Mouse (Mus musculus) adipocyte (in vitro differentiated cells): ENCODE measurements around the gene Ttc8.
"Not testable (repeated sequence)": the region's sequence is repeated elsewhere in the genome, so short reads cannot be mapped to it uniquely, and the experiment has no call there.

Experiments
- DNase-seq: peaks from one replicate; pipeline ENCODE4 v3.0.0-alpha.2; 2016; ENCODE audit warnings: low spot score

Gene Ttc8

DNA sequence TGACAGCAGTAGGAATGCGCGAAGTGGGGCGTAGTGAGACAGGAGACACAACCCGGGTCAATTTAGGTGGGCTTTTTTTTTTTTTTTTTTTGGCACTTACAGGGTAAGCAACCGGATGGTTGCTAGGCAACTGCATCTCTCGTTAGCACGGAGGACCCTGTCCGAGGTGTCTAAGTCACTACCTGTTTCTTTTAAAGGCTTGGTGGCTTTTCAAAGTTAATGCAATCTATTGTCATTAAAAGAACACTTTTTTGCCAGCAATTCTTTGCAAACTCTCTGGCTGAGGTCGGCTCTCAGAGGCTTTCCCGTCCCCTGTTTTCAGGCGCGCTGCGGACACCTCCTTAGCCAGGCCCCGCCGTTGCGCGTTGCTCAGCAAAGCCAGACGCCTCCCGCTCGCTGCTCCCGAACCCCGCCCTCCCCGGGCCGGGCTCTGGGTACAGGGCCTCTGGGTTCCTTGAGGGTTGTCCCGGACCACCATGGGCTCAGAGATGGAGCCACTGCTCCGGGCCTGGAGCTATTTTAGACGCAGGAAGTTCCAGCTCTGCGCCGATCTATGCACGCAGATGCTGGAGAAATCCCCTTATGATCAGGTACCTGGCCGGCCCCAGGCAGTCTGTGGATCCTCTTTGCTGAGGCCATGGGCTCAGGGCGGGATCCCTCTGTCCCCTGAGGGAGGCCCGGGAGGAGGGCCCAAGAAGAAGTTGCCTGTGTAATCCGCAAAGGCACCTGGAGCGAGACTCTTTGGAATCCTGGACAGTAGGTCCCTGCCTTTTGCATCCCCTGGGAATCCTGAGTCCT lies at the start of gene Ttc8:
Gene Ttc8, plus strand, starts transcription at position 381 of the 798 bp plus-strand sequence.
- peak; percentile 90 for DNase-seq

DNA sequence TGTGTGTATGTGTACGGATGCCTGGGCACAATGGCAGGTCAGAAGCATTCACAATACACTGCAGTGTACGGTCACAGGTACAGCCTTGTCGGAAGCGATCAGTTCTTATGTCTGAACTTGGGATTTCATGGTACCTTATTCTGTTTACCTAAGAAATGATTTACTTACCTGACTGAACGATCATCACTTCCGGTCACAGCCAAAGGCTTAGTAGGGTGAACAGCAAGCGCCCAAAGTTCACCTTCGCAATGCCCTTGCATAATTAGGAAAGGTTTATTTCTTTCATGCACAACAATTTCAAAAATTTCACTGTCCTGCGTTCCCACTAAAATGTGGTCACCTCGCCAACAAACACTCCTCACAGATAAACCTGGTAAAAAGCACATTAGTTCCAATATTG lies 47.5 kb upstream of the Ttc8 start:
- no peak for DNase-seq

DNA sequence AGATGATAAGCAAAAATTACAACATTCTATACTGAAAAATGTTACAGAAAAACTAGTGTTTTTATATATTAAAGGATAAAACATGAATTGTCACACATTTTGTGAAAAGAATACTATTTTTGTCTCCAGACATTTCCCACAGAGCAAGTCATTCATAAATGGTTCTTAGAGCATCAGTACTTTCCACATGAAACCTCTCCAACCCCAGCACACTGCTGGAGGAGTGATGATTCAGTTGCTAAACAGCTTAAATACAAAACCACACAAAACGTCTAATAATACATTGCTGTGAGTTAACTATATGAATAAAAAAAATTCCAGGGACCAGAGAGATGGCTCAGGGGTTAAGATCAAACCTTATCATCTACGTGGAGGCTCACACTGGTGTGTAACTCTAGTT lies 45.2 kb upstream of the Ttc8 start:
- DNase-seq: no peak

DNA sequence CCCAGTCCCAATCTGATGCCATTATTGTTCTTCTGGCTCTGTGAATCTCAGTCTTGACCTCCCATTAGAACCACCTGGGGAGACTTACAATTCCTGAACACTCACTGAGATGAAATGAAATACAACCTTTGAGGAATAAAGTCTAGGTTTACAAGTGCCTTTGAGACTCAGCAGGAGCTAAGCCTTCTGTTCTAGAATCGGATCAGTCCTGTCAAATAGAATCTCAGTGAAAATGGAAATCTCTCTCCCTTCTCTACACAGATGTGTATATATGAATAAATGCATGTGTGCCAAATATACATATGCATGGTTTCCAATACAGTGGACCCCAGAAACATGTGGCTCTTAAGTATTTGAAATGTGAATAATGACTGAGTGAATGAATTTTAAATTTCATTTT lies 41.7 kb upstream of the Ttc8 start:
- DNase-seq: no peak

DNA sequence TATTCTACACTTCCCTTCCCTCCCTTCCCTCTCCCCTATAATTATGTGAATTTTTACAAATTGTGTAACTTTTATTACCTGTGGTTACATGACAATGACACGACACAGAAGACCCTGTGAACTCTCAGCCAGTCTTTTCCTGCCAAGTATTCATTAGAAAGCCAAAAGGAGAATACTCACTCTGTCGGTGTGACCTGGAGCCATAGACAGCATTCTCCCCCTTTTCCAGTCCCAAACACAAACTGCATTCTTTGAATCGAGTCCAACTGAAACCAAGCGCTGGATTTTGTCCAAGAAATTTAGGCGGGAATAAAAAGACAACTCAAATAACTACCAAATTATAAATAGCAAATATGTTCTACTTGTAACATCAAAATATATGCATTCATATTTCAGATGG lies 38.6 kb upstream of the Ttc8 start:
- DNase-seq: peak; percentile 32

DNA sequence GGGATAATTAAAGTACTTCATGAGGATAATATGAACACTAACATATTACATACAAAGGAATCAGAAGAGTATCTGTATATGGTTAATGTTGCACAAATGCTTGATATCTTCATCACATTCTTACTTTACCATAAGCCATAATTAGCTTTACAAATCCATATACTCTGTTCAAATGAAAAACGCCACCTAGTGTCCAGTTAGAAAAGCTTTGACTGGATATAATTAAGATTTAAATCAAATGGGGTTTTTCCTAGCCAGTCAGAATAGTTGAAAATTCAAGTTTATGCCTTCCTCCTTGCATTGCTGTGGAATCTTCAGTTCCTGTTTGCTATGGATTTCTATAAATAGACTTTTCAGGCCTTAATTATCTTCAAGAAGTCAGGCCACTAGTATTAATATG lies 35.9 kb upstream of the Ttc8 start:
- DNase-seq: no peak

DNA sequence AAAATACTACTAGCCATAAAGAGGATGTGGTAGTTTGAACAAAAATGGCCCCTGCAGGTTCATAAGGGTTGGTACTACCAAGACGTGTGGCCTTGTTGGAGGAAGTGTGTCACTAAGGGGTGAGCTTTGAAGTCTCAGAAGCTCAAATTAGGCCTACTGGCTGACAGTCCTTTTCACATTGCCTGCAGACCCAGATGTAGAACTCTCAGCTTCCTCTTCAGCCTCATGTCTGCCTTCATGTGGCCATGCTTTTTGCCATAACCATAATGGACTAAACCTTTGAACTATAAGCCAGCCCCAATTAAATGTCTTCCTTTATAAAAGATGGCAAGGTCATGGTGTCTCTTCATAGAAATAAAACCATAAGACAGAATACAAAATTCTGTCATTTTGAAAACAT lies 23.6 kb upstream of the Ttc8 start:
- DNase-seq: no peak

DNA sequence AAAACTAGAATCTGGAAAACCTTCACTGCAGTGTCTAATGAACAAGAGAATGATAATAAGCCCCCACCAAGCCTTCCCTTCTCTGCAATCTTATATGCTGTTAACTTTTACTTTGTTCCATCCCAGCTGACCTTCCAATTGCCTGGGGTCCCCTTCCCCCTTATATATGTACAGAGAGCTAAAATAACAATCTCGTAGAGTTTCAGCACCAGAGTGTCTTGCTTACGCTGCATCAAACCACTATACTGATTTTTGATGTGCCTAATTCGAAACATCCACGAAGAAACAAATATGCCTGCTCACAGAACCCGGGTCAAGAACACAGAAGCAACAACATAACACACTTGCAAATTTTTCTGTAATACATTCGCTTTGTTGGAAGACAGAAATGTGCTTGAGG lies 20.7 kb upstream of the Ttc8 start:
- no peak for DNase-seq

DNA sequence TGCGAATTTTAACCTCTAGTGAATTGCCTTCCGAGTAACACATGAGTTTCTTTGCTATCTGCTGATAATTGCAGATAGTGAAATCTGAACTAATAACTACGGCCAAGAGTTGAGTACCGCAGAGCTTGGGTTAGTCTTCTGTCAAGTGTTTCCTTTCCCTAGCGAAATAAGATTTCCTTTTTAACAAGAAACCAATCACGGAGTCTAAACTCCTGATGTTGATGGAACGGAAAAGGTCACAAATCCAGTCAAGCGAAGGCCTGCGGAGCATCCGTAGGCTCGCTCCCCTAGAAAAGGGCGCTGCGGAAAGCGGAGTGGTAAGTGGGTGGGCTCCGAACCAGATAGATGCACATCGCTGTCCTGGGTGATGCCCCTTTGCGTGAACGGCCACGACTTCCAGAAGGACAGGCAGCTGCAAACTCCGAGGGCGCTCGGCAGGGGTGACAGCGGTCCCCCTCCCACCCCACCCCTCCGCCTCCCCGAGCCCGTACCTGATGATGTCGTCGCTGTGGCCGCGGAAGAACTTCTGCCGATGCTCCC lies 20.0 kb upstream of the Ttc8 start:
- DNase-seq: no peak

DNA sequence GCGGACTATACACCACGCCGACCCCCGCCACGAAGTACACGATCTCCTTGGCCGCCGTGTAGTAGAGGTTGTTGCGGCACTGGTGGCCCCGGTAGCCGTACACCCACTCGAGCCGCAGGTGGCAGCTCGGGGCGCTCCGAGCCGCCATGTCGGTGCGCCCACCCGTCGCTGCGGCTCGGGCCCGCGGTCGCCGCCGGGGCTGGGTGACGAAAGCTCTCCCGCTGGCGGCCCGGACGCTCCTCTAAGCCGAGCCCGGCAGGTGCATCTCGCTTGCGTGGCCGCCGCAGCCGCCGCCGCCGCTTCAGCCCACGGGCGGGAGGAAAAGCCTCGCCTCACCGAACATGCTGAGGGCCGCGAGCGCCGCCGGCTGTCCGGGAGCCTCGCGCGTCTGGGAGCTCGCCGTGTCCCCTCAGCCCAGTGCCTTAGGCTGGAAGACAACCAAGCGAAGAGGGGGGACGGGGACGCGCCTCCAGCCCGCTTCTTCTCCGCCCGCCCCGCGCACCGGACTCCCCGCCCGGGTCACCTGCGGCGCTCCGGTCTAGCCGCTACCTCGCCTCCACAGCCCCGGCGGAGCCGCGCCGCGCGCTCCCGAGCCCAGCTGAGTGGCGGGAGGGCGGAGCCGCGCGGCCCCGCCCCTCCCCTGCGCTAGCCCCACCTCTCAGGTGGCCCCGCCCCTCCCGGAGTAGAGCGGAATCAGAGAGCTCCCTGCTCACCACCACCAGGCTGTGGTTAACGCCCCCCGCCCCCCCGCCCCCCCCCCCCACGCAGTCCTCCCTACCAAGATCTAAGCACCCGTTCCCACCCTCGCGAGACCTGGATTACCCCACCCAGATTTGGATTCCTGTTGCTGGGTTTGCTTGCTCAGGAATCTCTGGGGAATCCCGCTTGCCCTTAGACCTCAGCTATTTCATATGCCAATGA lies 19.2 kb upstream of the Ttc8 start, which contains the start of gene Eml5:
Gene Eml5, minus strand, starts transcription at position 604 of the 921 bp plus-strand sequence.
- DNase-seq: peak; percentile 81

DNA sequence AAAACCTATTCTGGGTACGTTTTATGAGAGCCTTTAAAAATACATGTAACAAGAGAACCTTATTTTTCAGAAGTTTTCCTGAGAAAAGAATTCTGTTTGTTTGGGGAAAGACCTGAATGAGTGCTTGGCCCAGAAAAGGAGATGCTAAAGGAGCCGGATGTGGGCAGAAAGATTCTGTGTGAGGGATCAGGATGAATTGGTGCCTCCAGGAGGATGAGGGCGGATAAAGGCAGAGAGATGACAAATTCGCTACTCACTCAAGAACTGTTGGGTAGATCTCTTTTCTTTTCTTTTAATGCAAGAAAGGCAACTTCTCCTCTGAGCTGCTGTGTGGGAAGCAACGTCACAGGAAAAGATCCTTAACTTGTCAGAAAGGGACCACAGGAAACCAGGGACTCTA lies 14.9 kb upstream of the Ttc8 start:
- DNase-seq: no peak

DNA sequence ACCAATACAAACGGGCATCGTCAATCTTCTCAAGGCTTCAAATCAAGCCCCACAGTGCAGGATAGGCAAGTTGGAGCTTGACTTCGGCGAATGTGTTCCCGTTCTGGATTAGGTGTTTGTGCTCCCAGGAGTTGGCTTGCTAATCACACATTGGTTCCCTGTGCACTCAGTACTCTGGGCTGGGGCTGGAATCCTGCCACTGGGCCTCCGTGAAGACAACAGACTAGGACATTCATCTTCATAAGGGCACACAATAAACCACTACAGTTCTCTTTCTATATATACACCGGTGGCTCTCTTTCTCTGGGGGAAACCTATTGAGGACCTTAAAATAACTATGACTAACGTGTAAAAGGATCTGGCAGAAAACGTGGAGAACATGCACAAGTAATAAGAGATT lies 10.3 kb upstream of the Ttc8 start:
- DNase-seq: no peak

DNA sequence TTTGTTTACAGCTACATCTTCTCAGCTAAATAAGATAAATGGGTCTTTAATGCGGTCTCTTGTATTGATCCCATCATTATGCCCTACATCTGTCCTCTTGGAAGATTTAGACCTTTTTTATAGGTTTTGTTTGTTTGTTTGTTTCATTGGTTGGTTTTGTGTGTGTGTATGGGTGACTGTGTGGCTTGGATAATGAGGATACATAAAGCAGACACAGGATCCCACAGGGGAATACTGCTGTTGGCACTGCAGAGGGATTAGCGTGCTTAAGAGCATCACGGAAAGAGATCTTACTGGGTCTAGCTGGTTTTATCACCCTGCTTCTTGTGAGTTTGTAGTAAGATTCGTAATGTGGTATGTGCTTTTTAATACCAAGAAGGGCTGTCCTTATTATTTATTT lies 10.8 kb downstream of the Ttc8 start:
- DNase-seq: no peak

DNA sequence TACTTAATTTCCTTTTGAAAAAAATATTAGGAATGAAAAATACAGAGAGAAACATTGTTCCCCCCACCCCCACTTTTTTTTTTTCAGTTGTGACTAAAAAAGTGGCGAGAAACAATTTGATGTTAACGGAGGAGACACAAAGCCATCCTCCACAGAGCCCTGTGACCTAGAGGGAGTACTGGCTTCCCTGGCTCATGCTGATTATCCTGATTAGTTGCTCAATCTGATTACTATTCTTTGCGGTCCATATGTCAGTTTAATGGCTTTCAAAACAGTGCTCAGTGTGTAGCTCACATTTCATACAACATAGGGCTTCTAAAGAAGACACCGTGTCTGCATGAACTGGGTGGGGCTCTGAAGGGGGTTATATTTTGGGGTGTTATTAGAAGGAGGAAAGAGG lies 12.1 kb downstream of the Ttc8 start:
- DNase-seq: no peak

DNA sequence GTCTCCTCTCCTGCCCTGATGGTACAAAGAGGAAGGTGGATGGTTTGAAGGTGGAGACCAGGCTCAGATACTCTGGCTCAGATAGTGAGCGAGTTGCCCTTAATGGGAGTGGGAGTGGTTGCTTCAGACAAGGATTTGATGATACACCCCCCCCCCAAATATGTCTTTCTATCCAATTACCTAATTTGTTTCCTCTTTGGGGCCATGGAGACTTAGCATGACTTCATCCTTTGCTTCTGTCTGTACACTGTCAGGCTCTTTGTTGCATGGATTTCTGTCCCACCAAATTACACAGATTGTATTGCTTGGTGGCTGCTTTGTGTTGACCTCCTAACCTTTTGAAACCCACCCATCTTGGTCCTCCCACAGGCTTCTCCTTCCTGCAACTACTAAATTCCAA lies 12.5 kb downstream of the Ttc8 start:
- DNase-seq: no peak

DNA sequence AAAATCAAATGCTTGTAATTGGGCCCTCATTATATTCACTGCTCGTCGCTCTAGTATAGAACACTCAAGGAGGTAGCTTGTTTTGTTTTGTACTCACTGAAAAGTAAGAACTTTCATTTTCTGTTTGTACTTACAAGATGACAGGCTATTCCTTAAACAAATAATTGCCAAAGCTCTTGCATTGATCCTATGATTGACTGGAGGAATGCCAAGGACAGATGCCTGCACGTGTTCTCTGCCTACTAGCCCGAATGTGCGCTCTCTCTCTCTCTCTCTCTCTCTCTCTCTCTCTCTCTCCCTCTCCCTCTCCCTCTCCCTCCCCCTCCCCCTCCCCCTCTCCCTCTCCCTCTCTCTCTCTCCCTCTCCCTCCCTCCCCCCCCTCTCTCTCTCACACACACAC lies 30.9 kb downstream of the Ttc8 start:
- not testable (repeated sequence) for DNase-seq

DNA sequence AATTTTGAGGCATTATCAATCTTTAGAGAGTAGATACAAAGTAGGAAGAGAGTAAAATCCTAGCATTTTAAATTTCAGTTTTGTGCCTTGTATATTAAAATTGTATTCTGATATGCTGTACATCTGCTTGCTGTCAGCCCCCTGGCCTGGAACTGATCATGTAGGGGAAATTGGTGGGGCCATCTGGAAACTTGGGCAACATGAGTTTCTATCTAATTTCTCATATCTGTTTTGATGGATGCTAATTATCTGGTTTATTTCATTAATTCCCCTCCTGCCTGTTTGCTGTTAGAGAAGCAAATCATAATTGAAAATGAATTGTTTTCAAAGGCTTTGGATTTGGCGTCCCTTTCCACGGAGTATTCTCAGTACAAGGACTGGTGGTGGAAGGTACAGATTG lies 36.6 kb downstream of the Ttc8 start:
- DNase-seq: no peak

DNA sequence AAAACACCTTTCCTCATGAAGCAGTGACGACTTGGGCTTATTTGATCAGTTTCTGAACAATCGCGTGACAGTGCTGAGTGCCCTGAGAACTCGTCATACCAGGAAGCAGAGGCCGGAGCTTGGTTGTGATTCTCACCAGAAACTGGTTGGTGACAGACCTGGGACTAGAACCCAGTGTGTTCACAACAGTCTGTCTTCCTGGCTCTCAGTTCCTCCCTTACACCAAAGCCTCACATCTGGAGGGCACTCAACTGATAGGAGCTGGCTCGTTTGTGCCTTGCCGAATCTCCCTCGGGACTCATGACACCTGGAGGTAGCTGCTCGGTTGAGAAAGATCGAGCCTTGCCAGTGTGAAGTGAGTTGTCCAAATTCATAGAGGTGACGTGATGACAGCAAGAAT lies 37.1 kb downstream of the Ttc8 start:
- DNase-seq: no peak

DNA sequence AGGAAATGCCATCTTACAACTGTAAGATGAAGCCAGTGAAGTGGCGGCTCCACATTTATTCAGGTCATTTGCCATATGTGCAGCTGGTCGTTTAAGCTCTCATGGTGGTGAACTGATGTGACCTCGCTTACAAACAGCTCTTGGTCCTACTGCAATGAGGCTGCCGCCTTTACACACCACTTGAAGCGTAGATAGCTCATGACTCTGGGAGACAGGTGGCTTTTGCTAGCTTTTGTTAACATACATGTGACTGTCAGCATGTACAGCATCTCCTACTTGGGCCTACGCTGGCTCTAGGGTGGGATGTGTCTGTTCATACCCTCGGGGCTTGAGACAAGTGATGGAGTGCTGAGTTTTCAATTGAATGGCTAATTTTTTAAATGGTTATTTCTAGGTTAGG lies 40.6 kb downstream of the Ttc8 start:
- no peak for DNase-seq

DNA sequence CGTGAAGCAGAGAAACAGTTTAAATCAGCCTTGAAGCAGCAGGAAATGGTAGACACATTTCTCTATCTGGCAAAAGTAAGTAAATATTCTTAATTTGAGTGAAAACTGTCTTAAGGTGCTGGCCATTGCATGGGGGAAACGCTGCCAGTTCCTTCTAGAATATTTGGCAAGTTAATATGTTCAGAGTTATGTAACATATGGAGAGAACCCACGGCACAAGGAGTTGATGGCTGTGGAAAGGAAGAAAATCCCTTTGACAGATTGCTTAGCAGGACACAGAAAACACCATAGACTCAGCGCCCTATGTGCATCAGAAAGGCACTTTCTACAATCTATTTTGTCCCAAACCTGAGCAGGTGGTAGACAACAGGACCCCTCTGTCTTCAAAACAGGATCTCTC lies 41.0 kb downstream of the Ttc8 start:
- peak; percentile 23 for DNase-seq

DNA sequence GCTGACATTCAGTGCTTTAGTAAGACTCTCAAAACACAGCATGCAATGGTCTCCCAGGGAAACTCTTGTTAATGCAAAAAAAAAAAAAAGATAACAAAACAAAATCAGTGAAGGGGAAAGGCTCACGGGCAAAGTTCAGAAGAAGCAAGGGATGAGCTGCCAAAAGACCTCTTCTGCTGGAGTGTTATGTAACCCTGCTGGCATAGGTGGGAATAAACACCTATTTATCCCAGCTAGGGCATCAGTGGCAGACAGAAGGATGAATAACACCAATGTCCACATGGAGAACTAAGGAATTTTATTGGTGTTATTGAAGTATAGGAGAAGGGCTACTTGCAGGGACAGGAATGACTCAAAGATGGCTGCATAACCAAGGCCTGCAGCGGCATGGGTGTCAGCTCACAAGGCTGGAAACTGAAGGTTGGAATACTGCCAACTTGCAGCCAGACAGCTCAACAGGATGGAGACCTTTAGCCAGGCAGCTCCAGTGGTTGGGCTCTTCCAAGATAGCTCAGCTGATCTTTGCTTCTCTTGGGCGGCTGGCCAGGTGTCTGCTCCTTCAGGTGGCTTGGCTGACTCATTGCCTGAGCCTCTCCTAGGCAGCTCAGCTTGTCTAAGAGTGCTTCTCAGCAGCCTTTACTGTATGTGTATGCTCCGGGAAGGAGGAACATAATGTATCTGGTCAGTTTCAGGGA lies 45.2 kb downstream of the Ttc8 start:
- peak; percentile 75 for DNase-seq

DNA sequence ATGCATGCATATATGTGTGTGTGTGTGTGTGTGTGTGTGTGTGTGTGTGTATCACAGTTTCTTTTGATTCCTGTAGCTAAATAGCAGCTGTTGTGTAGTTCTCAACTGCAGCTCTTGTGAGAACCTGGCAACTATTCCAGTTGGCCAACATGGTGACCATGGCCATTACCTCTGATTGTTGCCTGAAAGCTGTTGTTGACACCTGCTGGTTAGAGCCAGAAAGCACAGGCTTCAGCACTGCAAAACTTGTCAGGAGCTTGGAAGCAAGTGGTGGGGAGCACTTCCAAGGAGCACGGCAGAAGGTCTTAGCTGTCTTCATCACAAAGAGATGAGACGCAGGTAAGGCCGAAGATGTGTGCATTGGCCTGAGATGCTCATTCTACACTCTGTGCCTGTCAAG lies 51.9 kb downstream of the Ttc8 start:
- DNase-seq: peak; percentile 17
